Mouse (Mus musculus) small intestine, adult 2 months (tissue): Measurements from ENCODE around the gene Gm21987.

Experiments used
- CTCF ChIP-seq: fragments of 200-500 bp; IDR thresholded peaks from 2 replicates; pipeline ENCODE4 v1.5.1; 2012; ENCODE audit warnings: low read depth, mild to moderate bottlenecking, control low read depth, inconsistent platforms, low read length, moderate library complexity, mixed read lengths; ENCODE audit not compliant: insufficient replicate concordance, insufficient read length; ENCODE audit errors: extremely low read depth
- POLR2A ChIP-seq: fragments of 200-500 bp; IDR thresholded peaks from 2 replicates; pipeline ENCODE4 v1.6.1; 2012; ENCODE audit warnings: low read depth, mild to moderate bottlenecking, control low read depth, inconsistent platforms, low read length, moderate library complexity

- TF ChIP-seq POLR2A (no peak), CTCF (no peak)
Observed at GRCm38 (mm10) chr16:38378591-38378990, 31.8 kb downstream of the Gm21987 start.
